Mouse (Mus musculus) limb, embryonic 11.5 days (tissue): Measurements from ENCODE around the gene Pop5. TPM values are rescaled to one million over a fixed set of nuclear protein-coding genes. Genes with fewer than 3 reads are reported as not detected.

Experiments used
- ATAC-seq: fragments of 200-750 bp; cut with Nextera tagmentation; 2 replicates; pipeline ENCODE4 v1.8.0; 2017; ENCODE audit warnings: low read depth; ENCODE audit not compliant: insufficient number of reproducible peaks, low FRiP score, low TSS enrichment
- DNase-seq: peaks from one replicate; pipeline ENCODE4 v3.0.0-alpha.2; 2015; ENCODE audit warnings: low spot score
- H3K27ac ChIP-seq: fragments of 300-500 bp; sonication (generic); replicated peaks from 2 replicates; pipeline ENCODE4 v1.5.1; 2014; ENCODE audit warnings: low read depth, mild to moderate bottlenecking, low read length
- H3K27me3 ChIP-seq: fragments of 300-500 bp; sonication (generic); 2 replicates; pipeline ENCODE4 v1.6.1; 2014; ENCODE audit warnings: mild to moderate bottlenecking, low read length, mixed read lengths; ENCODE audit not compliant: control insufficient read depth, insufficient read depth
- H3K36me3 ChIP-seq: fragments of 300-500 bp; sonication (generic); 2 replicates; pipeline ENCODE4 v1.6.1; 2014; ENCODE audit warnings: mild to moderate bottlenecking, low read length, moderate library complexity, mixed read lengths; ENCODE audit not compliant: control insufficient read depth, insufficient read depth
- H3K4me1 ChIP-seq: fragments of 300-500 bp; sonication (generic); 2 replicates; pipeline ENCODE4 v1.6.1; 2014; ENCODE audit warnings: low read length, mixed read lengths; ENCODE audit not compliant: control insufficient read depth, insufficient read depth
- H3K4me2 ChIP-seq: fragments of 300-500 bp; sonication (generic); 2 replicates; pipeline ENCODE4 v1.6.1; 2014; ENCODE audit warnings: low read depth, mild to moderate bottlenecking, moderate library complexity; ENCODE audit not compliant: severe bottlenecking
- H3K4me3 ChIP-seq: fragments of 300-500 bp; sonication (generic); 2 replicates; pipeline ENCODE4 v1.5.1; 2014; ENCODE audit warnings: low read depth, low read length
- H3K9ac ChIP-seq: fragments of 300-500 bp; sonication (generic); 2 replicates; pipeline ENCODE4 v1.6.1; 2014; ENCODE audit warnings: mild to moderate bottlenecking, low read length
- H3K9me3 ChIP-seq: fragments of 300-500 bp; sonication (generic); 2 replicates; pipeline ENCODE4 v1.6.1; 2016; ENCODE audit warnings: low read length; ENCODE audit not compliant: control insufficient read depth
- WGBS: fragments of 180-500 bp; shearing (Covaris S2); extraction: QIAGEN DNeasy Blood & Tissue Kit; methylation state at CpG from one replicate; pipeline ENCODE4 v1.1.7; 2014; 5-methylcytosine and 5-hydroxymethylcytosine counted together
- polyA plus RNA-seq: library from polyadenylated mRNA; unstranded; fragments of >200 nt; fragmentation: Nextera tagmentation; extraction: Ambion mirVana; gene quantifications from 2 replicates; pipeline ENCODE4 v1.2.1, GENCODE M21; 2014

Pop5 gene
- polyA plus RNA-seq, 1 experiment from 2014 or later = 123 TPM

DNA sequence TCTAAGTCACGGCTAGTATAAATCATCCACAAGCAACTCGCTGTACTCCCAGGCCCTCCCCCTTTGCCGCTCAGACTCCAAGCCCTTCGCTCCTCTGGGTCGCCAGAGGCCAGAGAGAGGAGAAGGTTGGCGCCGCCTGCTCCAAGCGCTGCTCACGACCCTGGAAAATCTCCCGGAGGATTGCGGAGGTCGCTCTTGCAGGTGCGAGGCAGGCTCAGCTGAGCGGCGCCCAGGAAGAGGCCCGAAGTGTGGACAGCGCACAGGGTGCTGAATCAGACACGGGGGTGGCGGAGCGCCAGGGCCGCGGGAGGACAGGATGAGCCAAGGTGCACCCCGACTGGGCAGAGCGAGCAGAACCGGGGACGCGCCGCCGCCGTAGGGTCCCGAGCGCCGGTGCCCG is 42.4 kb upstream of the Pop5 start:
- peaks cover 22% of the 10 kb centered on the region for H3K27me3 ChIP-seq
- H3K36me3 ChIP-seq = no peaks in the 10 kb centered on the region
- H3K9ac ChIP-seq = peak overlapping the region; percentile 55
- DNase-seq (peak; percentile 64), ATAC-seq (no peak)
- under 1% methylated on average over 34 of the region's 34 CpGs for WGBS
- H3K4me1 ChIP-seq = peaks cover 30% of the 10 kb centered on the region
- H3K27ac ChIP-seq = no peak overlapping the region
- H3K4me2 ChIP-seq = peak overlapping the region; percentile 100
- peak overlapping the region; percentile 54 for H3K4me3 ChIP-seq
- no peaks in the 10 kb centered on the region for H3K9me3 ChIP-seq

DNA sequence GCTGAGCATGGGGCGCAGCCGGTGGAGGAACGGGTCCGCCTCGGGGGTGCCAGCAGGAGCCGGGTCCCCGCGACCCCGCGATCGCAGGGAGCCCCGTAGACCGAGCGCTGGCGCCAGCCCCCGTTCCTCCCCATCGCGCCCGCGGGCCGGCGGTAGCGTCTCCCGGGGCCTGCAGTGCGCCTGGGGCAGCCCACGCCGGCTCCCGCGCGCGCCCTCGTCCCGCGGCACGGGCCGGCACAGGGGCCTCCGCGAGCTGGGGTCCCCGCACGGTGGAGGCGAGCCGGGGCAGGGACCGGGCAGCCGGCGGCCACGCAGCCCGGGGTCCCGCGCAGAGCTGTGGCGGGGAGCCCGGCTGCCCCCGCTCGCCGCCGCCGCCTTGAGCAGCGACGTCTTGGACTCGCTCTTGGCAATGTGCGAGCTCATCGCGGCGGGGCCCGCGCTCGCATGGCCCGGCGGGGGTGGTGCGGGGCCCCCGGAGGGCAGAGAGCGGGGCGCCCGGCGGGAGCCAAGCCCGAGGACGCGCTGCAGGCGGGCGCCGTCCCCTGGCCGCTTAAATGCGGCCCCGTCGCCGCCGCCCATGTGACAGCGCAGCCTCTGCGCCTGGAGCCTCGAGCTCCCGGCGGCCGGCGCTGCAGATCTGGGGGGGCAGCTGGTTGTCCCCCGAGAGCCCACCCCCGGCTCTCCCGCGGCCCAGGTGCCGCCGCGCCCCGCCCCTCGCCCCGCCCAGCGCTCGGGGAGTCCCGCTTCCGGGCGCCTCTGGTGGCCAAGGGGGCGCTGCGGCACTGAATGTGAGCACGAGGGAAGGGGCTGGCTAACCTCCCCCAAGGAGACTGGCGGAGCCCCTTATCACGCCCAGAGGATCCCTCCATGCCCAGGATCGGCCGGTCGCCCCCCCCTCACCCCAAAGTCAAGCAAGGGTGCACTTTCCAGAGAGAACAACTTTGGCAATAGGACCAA is 41.7 kb upstream of the Pop5 start, which contains the start of gene Cabp1:
Gene Cabp1 (minus strand): TSS at position 713 of the 957 bp plus-strand sequence.
- no peak within 1 kb of the TSS for H3K27ac ChIP-seq
- no peak; the same call in 1 of the 2 replicates for ATAC-seq
- WGBS = under 1% methylated on average over 81 of the region's 116 CpGs

DNA sequence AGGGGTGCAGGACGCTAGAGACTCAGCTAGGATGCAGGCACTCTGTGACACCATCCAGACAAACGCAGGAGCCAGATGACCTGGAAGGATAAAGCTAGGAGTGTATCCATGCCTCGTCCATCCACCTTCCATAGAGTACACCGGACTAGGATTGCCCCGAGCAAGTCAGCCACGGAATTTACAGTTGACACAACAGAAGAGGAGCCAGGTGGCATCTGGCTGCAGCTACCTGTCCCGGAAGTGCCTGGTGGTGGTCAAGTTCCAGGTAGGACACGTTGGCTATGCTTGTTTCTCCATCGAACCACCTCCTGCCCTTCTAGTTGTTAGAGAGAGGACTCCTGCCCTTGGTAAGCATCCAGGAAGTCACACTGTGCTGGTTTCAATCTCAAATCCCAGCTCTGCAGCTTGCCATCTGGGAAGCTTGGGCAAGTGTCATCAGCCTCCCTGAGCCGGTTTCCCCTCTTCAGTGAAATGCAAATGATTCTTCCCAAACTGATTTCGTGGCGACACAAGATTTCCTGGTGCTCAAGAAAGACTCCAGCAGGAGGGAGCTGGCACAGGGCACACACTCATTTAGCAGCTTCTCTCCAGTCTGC is 40.9 kb upstream of the Pop5 start:
- whole genome bisulfite sequencing = 2% methylated on average over 12 of the region's 12 CpGs
- H3K9ac ChIP-seq = no peak overlapping the region; the same call in 1 of the 2 replicates
- H3K27ac ChIP-seq = no peak overlapping the region
- H3K4me3 ChIP-seq = peak overlapping the region; percentile 54
- H3K9me3 ChIP-seq = no peaks in the 10 kb centered on the region; the same call in 1 of the 2 replicates
- ATAC-seq (no peak), DNase-seq (no peak)
- peaks cover 30% of the 10 kb centered on the region for H3K4me1 ChIP-seq
- H3K27me3 ChIP-seq = peaks cover 22% of the 10 kb centered on the region
- H3K36me3 ChIP-seq = no peaks in the 10 kb centered on the region
- peak overlapping the region; percentile 100 for H3K4me2 ChIP-seq

More for the DNA sequence above, 41.7 kb upstream of the Pop5 start, which contains the start of gene Cabp1:
- H3K4me3 ChIP-seq = peak within 1 kb of the TSS; percentile 54
- peak within 1 kb of the TSS; percentile 55 for H3K9ac ChIP-seq
- peak within 1 kb of the TSS; percentile 100 for H3K4me2 ChIP-seq
- H3K9me3 ChIP-seq = no peaks in the 10 kb centered on the region
- peaks cover 30% of the 10 kb centered on the region for H3K4me1 ChIP-seq
- peaks cover 22% of the 10 kb centered on the region for H3K27me3 ChIP-seq
- DNase-seq = peak; percentile 82
- no peaks in the 10 kb centered on the region for H3K36me3 ChIP-seq

DNA sequence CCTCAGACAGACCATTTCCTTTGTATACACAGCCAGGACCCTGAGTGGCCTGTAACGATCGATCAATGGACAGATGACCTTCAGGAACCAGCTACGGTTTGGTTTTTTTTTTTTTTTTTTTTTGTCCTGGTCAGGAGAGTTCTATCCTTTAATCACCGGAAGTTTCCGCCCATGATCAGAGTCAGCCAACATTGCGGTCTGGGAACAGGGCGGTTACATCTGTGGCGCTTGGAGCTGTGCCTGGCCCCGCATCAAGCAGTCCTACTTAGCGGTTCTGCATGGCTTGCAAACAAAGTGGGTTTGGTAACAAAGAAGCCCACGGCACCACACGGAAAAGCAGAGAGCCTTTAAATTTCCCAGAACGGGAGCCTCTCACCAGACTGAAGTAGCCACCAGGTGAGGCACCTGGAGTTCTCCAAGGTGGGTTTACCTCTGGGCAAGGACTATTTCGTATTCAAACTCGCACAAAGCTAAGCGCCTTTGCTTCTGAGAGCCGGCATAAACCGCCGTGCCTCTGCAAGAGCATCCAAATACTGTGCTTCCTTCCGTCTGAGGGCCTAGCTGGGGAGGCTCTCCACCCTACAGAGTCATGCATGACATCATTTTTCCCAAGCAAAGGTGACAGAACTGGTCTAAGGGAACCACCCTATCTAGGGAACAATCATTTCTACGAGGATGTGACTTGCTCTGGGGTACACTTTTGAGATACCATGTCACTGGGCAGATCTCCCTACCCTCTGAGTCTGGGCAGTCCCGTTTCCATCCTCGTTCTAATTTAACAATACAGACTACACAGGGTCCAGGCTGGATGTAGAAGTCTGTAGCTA is 31.7 kb upstream of the Pop5 start:
- ATAC-seq (peak; percentile 31; the same call in 1 of the 2 replicates), DNase-seq (peak; percentile 48)
- Histone ChIP-seq H3K4me1 (peaks cover 5% of the 10 kb centered on the region; the same call in 1 of the 2 replicates), H3K9ac (peak overlapping the region; percentile 53), H3K36me3 (no peaks in the 10 kb centered on the region), H3K4me2 (peak overlapping the region; percentile 48), H3K27me3 (no peaks in the 10 kb centered on the region), H3K9me3 (no peaks in the 10 kb centered on the region; the same call in 1 of the 2 replicates), H3K27ac (no peak overlapping the region), H3K4me3 (peak overlapping the region; percentile 17; the same call in 1 of the 2 replicates)
- WGBS = 21% methylated on average over 23 of the region's 23 CpGs

DNA sequence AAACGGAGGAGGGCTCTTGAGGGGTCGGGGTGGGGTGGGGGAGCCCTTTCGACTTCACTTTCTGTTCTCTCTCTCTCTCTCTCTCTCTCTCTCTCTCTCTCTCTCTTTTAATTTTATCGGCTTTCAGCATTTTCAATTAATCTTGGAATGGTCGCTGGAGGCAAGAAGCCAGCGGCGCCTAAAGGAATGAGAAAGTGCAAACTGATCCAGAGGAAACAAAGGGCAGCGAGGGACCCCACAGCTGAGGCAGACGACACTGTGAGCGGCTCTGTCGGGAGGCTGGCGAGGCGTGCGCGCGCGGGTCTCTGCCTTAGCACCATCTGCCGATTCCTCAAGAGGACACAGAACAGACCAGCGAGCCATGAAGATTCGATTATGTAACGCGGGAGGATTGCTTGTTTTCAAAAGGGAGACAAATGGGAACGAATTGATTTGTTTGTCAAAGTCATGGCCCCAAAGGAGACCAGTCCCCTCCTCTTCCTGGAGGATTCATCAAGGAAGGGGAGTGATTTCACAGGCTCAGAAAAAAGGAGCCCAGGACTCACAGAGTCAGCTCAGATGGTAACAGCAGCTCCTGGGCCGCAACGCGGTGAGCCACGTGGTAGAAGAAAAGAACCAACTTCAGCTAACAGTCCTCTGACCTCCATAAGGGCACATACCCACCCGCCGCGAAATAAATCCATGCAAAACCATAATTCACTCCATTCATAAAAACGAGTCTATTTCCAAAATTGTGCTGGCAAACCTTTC is 30.9 kb upstream of the Pop5 start:
- H3K27ac ChIP-seq = no peak overlapping the region
- ATAC-seq (no peak), DNase-seq (peak; percentile 73)
- peaks cover 5% of the 10 kb centered on the region; the same call in 1 of the 2 replicates for H3K4me1 ChIP-seq
- no peaks in the 10 kb centered on the region for H3K27me3 ChIP-seq
- no peaks in the 10 kb centered on the region for H3K36me3 ChIP-seq
- peak overlapping the region; percentile 17 for H3K4me3 ChIP-seq
- H3K9ac ChIP-seq = peak overlapping the region; percentile 53
- H3K9me3 ChIP-seq = no peaks in the 10 kb centered on the region
- peak overlapping the region; percentile 48 for H3K4me2 ChIP-seq
- WGBS = 5% methylated on average over 31 of the region's 31 CpGs

DNA sequence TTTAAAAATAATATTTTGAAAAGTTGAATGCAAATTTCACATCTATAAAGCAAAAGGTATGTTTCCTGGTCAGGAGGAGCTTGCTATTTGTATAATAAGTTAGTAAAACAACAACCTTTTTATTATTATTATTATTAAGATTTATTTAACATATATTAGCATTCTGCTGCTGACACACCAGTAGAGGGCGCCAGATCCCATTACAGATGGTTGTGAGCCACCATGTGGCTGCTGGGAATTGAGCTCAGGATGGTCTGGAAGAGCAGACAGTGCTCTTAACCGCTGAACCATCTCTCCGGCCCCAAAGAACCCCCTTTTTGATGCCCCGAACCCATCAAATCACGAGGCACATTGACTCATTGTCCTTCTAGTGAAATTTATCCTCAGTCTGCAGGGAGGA is 28.4 kb upstream of the Pop5 start:
- peaks cover 5% of the 10 kb centered on the region; the same call in 1 of the 2 replicates for H3K4me1 ChIP-seq
- H3K27me3 ChIP-seq = no peaks in the 10 kb centered on the region
- no peak for DNase-seq
- no peak overlapping the region for H3K4me2 ChIP-seq
- H3K27ac ChIP-seq = no peak overlapping the region
- H3K36me3 ChIP-seq = no peaks in the 10 kb centered on the region
- WGBS = 61% methylated on average over 5 of the region's 5 CpGs
- no peak overlapping the region for H3K9ac ChIP-seq
- no peak overlapping the region for H3K4me3 ChIP-seq
- ATAC-seq = no peak
- no peaks in the 10 kb centered on the region for H3K9me3 ChIP-seq

DNA sequence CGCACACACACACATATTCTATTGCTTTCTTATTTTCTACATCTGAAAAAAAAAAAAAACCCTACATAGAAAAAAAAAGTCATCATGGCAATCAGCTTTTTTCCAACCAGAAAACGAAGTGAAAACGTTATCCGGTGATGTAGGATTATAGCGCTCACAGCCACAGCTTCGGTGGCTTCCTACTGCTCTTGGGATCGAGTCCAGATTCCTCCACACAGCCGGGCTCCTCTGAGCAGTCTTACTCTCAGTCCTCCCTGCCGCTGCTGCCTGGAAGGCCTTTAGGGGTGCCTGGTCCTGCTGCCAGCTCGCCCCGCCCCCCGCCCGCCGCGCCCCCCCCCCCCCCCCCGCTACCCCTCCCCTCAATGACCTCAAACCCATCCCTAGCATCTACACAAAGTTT is 27.7 kb upstream of the Pop5 start:
- 14% methylated on average over 10 of the region's 16 CpGs for WGBS
- no peak overlapping the region for H3K4me3 ChIP-seq
- no peak for DNase-seq
- no peak for ATAC-seq
- no peak overlapping the region for H3K4me2 ChIP-seq
- no peaks in the 10 kb centered on the region for H3K36me3 ChIP-seq
- peaks cover 5% of the 10 kb centered on the region; the same call in 1 of the 2 replicates for H3K4me1 ChIP-seq
- no peak overlapping the region for H3K9ac ChIP-seq
- H3K9me3 ChIP-seq = no peaks in the 10 kb centered on the region
- H3K27ac ChIP-seq = no peak overlapping the region
- H3K27me3 ChIP-seq = no peaks in the 10 kb centered on the region
